Mouse (Mus musculus): ENCODE results near the gene Tmem141.
A peak's percentile ranks its signal among the peaks of the same experiment; 100 is the strongest.

The Tmem141 gene

DNA sequence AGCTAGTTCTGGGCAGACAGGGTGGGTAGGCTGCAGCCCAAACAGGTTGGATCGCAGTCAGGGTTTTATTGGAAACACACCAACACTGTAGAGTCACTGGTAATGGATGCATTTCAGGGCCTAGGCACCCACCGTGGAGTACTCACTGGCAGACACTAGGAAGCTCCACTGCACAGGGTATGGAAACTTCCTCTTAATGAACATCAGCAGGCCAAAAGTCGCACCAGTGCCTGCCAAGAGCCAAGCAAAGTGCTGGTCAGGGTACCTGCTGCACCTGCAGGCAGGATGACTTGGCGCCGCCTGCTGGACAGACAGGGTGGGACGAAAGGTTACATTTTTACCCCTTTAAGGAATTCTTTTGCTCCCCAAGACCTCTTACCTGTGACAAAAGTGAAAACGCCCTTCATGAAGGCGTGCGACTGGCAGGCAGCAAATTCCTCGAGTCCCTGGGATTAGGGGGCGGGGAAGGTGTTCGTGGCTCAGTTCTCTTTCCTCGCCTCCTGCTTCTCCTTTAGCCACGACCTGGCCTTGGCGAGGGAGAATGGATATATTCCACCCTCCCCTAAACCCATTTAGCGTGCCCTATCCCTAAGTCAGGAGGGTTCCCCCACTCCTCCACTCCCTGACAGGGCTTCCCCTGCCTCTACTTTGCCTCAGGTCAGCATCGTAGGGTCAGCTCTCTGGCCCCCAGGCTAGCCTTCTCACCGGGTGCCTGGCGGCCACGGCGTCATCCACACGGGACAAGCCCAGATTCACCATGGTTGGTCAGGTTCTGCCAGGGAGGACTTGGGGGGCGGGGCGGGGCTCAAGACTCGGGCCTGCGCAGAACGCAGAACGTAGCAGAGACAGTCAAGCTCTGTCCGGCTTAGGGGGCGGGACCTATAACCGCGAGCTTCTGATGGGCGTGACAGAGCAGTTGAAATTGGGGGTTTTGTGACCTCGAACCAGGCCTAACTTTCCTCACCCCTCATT lies at the start of gene Tmem141:
Tmem141 (minus strand) TSS at position 777 of the 972 bp plus-strand sequence.
- DNase-seq: peak; percentile 86

DNA sequence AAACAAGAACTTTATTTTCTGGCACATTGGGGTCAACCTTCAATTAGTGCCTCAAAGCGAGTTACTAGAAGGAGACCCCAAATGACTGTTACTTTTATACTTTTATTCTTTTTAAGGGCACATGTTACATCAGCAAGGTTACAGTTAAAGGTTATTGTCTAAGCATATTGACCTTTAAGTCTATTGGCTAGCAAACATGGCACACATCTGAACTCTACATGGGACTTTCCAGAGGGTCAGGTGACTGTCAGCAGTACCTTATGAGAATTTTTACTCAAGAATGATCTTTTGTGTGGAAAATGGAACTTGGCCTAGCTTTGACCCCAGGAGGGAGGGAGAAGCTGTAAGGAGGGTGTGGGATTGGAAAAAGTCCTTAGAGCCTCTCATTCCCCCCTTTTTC lies 44.7 kb upstream of the Tmem141 start:
- DNase-seq: no peak

DNA sequence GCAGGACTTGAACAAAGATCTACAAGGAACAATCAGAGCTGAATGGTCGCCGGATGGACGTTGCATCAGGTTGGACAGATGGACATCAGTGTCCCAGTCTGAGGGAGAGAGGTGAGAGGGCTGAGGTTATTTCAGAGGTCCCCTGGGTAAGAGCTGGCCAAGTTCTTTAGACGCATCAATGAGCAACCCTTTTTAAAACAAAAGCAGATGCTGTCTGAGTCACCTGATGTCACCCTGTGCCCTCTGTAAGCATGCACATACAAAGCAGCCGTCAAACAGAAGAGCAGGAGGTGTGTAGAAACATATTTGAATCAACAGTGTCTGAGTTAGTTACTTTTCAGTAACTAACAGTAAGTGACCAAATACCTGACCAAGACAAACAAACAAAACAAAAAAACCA lies 42.3 kb upstream of the Tmem141 start:
- DNase-seq: no peak

DNA sequence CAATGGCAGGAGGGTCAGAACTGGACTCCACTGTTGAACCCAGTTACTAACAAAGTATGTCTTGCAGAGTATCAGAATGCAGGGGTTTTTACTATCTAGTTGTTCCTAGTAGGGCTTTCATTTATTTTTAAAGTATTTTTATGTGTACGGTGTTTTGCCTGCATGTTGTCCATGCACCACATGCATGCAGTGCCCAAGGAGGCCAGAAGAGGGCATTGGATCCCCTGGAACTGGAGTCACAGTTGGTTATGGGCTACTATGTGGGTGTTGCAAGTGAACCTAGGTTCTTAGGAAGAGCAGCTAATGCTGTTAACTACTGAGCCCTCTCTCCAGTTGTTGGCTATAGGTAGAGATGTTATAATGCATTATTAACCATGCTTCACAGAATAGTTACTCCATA lies 41.7 kb upstream of the Tmem141 start:
- DNase-seq: peak; percentile 66

DNA sequence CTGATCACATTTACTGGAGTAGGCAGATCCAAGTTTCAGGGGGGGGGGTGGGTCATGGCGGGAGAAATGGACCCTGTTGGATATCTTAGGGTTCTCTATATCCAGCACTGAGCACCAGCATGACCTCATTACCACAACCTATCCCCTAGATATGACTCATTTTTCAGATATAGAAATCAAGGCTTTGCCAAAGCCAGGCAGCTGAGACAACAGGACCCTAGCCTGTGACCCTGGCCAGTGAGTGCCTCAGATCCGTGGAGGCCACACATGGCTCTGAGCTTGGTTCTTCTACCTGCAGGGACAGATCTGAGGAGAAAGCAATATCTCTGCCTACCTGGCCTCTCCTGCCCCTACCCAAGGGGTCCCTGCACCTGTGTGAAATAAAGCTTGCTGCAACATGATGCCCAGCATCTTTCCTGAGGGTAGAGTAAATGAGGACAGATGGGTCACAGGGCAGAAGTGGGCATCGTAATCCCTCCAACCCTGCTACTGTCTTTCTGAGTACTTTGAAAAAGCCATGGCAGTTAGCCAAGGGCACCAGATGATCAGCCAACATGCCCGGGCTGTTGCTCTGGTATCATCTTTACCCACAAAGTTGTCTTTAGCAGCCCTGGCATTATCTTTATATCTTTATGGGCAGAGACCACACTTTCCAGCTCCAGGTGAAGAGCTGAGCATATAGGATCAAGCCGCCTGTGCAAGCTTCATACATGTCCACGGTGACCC lies 39.6 kb upstream of the Tmem141 start:
- DNase-seq: no peak

GRCm38 (mm10) chr2:25660279-25660678 lies 38.5 kb upstream of the Tmem141 start:
- DNase-seq: no peak

GRCm38 (mm10) chr2:25657652-25658051 lies 35.8 kb upstream of the Tmem141 start, which contains the start of gene Lcn5:
Gene Lcn5, plus strand, starts transcription at chr2:25657952.
- DNase-seq: no peak

DNA sequence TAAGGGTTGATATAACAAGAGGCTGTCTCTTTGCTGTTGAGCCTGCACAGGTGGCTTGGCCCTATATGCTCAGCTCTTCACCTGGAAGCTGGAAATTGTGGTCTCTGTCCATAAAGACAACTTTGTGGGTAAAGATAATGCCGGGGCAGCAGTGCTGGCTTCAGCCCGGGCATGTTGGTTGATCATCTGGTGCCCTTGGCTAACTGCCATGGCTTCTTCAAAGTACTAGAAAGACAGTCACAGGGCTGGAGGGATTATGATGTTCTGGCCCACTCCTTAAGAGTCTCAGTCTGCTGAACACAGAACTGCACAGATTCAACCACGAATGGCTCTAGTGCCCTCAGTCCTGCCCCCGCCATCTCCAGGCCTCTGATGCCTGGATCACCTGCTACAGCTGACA lies 35.4 kb upstream of the Tmem141 start:
- no peak for DNase-seq

GRCm38 (mm10) chr2:25656691-25657090 lies 34.9 kb upstream of the Tmem141 start:
- DNase-seq: no peak

DNA sequence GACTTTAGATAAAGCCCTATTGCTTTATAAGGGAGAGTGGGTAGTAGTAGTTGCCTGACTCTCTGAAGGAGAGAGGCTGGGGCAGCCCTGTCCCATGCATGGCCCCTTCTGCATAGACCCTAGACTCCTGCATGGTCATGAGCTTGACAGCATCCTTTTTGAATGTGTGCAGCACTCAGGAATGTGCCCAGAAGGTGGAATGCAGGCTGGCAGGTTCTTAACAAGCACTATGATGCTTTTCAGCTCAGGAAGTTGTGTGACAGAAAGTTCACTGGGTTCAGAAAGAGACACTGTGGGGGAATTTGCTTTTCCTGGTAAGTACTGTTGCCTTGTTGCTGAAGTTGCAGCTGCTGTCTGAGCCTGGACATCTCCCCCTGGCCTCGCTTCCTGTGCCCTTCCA lies 32.7 kb upstream of the Tmem141 start:
- DNase-seq: no peak

DNA sequence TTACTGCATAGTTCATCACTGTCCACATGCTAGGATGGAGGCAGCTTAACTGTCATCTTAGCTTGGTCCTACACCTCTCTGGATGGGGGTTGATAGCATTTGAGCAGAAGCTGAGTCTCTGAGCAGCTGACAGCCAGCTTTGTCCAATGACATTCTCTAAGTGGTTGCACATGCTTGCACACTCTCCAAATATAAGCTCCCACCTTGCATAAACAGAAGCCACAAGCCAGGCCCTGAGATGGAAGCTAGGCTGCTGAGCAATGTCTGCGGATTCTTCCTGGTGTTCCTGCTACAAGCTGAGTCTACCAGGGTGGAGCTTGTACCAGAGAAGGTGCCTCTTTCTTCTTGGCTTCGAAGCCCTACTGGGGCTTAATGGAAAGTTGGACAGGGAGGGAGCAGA lies 31.1 kb upstream of the Tmem141 start, which contains the start of gene Lcn8:
Lcn8 (plus strand) TSS at position 219 of the 400 bp plus-strand sequence.
- DNase-seq: no peak

DNA sequence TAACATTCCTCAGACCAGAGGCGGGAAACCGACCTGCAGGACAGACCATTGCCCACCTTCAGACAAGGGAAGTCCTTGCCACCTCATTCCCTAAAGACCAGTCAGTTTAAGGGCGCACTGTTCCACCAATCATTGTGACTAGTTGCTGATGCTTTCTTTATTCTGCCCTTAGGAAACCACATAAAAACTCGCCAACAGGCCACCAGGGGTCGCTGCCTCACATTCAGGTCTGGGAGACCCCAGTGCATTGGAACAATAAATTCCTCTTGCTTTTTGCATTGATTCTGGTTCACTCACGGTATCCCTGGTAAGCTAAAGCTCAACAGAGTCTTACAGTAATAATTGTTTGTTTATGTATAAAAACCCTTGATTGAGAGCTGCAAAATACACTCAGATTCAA lies 18.1 kb upstream of the Tmem141 start:
- DNase-seq: peak; percentile 59

- DNase-seq: no peak
Observed at GRCm38 (mm10) chr2:25634046-25634445, 12.2 kb upstream of the Tmem141 start.

GRCm38 (mm10) chr2:25633616-25634015 lies 11.8 kb upstream of the Tmem141 start:
- no peak for DNase-seq

- no peak for DNase-seq
Observed at GRCm38 (mm10) chr2:25628738-25629137, 6.9 kb upstream of the Tmem141 start.

DNA sequence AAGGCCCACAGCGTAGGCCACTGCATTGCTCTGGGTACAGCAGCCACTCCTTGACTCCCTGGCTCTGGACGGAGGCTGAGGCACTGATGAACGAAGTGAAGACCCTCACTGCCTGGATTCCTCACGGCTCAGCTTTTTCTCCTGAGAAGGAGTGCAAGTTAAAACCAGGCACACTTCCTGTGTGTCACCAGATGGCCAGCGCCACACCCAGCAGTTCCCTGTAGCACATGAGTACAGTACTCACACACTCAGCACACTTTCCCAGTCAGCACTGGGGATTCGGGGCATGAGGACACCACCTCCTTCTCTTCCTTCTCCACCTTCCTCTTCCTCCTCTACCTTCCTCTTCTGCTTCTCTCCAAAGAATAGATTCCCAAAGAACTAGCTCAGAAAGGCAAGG lies 6.0 kb upstream of the Tmem141 start, which contains the start of gene Fcna:
Fcna (minus strand) TSS at position 220 of the 400 bp plus-strand sequence.
- no peak for DNase-seq

GRCm38 (mm10) chr2:25625986-25626385 lies 4.2 kb upstream of the Tmem141 start:
- no peak for DNase-seq

DNA sequence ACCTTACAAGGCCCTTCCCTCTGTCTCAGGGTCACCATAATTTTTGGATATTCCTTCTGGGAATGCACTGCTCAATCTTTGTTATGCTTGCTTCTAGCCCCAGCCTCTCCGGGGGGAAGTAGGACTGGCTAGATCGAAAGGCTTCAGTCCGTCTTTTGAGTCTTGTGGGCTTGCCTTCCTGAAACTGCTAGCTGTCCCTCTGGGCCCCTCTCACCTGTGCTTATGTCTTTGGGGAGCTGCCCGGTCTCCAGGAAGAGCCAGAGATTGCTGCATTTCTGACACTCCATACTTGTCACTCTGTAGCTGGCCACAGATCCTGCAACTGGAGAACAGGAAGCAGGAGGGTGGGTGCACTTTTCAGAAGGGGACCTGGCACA lies 965 bp downstream of the Tmem141 start:
- DNase-seq: no peak

DNA sequence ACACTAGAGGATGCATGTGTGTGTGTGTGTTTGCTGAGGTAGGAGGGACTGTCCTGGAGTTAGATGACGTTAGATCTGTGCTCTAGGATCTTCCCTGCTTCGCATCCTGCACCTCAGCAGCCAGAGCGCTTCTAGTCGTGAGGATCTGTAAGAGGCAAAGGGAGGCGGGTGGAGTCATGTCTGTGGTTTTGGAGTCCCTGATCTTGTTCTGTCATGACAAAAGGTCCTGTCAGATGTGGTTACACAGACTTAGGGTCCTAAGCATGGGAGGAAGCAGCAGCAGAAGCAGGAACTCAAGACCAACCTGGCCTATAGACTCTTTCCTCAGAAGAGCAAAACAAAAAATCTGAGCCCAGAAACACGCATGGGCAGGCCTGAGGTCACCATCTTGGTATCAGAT lies 1.4 kb downstream of the Tmem141 start:
- DNase-seq: no peak

- DNase-seq: no peak
Observed at GRCm38 (mm10) chr2:25617578-25617977, 4.2 kb downstream of the Tmem141 start, which contains the start of gene Ccdc183. Gene Ccdc183, minus strand, starts transcription at chr2:25617678.

DNA sequence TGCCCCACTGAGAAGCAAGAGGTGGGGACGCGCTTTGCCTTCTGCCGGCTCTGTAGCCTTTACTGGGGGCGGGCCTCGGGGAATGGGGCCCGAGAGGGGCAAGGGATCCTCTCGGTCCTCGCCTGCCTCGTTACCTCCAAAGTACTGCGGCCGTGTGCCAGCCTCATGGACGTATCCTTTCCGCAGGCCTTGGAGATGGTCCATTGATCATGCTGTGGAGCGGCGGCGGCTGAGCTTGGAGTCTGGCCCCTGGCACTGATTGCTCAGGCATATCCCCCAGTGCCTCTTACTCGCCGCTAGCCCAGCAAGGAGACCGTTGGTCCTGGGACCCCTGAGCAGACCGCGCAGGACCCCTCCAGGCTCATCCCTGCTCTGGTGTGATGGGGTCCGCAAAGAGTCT lies 5.4 kb downstream of the Tmem141 start:
- DNase-seq: no peak

DNA sequence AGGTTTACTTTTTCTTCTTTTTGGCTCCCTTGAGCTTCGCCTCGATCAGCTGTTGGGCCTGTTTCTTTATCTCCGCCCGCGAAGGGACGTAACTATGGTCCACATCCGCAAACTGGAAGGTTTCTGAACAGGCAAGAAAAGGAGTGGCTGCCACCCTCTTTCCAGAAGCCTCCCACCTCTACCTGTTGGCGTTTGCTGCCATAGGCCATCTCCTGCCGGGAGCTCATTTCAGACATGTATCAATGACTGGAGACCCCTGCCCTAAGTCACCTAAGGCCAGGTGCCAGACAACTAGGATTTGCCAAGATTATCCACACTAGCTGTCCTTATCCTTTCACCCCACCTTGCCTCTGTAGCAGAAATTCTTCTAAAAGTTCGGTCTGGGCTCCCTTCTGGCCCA lies 13.1 kb downstream of the Tmem141 start:
- no peak for DNase-seq

- peak; percentile 91 for DNase-seq
Observed at GRCm38 (mm10) chr2:25607761-25608622, 13.8 kb downstream of the Tmem141 start, which contains the start of gene Rabl6. Gene Rabl6, minus strand, starts transcription at chr2:25608521.
